Mouse (Mus musculus) embryo, embryonic 10.5 days (tissue): ENCODE measurements around the gene Krcc1.
"Not testable (repeated sequence)": the region's sequence is repeated elsewhere in the genome, so short reads cannot be mapped to it uniquely, and the experiment has no call there.

Experiments used
- DNase-seq: peaks from one replicate; pipeline ENCODE4 v3.0.0-alpha.2; 2015; ENCODE audit warnings: low spot score

Krcc1 gene

DNA sequence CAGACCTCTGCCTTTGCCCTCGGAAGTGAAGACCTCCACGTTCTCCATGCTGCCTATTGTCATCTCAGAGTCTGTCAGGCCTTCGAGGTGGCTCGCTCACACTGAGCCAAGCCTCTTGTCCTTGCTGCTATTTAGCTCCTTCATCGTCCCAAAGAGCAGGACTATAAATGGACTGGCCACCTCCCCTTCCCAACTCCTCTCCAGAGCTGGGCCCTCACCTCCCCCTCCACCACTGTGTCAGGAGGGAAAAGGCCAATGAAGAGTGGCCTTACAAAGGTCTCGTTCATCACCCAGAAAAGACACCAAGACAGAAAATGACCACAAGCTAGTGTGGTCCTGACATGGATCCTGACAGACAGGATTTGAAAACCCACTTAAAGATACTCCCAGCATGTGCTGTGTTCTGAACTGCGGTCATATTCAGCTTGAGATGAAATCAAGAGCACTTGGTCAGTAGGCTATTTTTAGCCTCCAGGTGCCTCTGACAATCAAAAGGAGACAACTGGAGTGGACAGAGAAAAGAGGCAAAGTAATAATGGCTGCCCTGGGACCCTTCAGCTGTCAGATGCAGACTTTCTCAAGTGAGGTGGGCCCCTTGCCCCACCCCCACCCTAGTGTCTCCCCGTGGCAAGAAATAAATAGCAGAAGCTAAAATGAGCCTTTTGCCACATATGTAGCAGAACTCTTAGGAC, 9.2 kb upstream of the Krcc1 start:
- no peak for DNase-seq

DNA sequence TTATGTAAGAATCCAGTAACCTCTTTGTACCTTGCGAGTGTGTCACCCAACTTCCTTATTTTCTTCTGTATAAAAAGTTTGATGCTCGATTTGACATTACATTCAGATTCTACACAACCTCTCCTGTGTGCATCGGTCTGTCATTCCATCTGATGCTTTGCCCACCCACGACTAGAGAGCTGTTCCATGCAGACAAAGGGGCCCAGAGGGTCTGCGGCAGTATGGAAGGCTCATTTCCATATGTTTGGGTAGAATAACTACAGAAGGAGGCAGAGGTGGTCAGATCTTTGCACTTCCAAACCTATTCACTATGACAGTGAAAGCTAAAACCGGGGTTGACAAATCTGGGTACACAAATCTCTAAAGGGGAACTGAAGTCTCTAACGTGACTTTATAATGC, 3.9 kb upstream of the Krcc1 start:
- not testable (repeated sequence) for DNase-seq

DNA sequence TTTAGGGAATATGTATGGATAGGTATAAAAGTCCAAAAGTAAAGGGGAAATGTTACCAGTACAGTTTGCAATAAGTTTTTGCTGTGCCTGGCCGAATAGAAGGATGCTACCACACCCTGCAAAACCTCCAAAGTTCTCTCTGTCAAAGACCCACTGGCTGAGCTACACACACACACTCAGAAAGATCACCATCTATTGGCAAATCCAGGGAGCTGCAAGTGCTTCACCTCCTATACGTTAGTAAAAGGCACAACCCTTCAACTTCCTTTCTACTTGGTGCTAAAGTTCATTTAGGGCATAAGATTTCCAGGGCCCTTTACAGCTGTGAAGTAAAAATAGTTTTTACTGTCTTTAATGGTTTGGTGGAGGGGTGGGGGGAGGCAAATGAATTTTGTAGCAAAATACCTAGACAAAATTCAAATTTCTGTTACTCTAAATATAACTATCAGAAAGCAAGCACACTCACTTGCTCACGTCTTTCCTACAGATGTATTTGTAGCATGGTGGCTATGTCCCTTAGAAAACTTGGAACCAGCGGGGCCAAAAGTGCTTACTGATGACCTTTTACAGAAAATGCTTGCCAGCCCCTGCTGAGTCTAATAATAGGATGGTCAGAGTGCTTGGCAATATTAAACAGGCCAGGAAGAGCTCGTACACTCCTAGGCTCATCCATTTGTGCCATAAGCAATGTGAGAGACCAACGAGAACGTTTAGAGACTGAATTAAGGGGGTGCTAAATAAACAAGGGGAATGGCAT, 2.4 kb upstream of the Krcc1 start:
- peak; percentile 49 for DNase-seq

GRCm38 (mm10) chr6:71269686-71270050, 1.8 kb upstream of the Krcc1 start:
- not testable (repeated sequence) for DNase-seq

GRCm38 (mm10) chr6:71270301-71271056, 998 bp upstream of the Krcc1 start:
- DNase-seq, result peak; percentile 77

DNA sequence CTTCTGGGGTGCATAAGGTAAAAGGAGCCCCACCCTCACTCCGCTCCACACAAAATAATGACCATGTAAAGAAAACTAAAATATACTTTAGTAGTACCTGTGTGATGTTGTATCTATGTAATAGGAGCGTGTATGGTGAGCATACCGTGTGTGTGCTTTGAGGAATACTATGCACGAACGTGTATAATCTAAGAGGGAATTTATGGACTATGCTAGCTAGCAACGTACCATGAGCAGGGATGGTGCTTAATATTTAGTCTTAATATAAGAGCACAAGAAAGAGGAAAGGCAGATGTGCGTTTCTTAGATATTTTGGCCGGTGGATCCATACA, 454 bp upstream of the Krcc1 start:
- DNase-seq, result no peak

DNA sequence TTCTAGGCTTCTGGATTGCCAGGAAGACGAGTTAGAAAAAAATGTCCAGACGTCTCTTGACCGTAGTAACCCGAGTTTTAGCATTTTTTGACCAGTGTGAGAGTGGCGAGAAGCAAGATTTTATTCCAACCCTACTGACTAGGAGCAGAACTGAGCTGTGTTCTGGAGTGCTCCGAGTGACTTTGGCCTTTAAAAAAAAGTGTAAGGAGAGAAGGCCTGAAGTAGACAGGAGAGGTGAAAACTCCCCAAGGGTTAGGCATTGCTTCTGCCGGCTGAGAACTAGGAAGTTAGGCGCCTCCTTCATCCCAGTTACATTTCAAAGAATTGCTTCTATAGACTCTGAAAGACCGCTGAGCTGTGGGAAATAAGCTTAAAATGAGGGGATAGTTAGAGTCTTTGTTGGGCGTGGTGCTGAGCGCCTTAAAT, 852 bp downstream of the Krcc1 start:
- DNase-seq, result peak; percentile 50

- no peak for DNase-seq
Measured at GRCm38 (mm10) chr6:71273715-71274114, 2.2 kb downstream of the Krcc1 start.

DNA sequence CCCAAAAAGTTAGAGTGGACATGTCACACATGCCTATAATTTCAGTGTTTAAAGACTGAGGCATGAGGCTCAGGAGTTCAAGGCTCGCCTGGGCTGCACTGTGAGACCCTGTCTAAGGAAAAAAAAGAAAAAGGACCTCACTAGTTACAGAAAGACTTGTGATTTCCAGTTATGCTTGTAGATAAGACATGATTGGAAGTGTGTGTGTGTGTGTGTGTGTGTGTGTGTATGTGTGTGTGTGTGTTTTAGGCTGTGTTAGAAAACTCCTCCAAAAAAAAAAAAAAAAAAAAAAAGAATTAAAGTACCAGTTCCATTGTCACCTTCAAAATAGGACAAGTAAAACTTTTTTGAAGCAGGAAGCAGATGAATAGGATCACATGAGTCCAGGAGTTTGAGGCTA, 3.1 kb downstream of the Krcc1 start:
- no peak for DNase-seq

- DNase-seq, result no peak
Measured at GRCm38 (mm10) chr6:71279418-71279817, 7.9 kb downstream of the Krcc1 start.

GRCm38 (mm10) chr6:71293509-71293908, 22.0 kb downstream of the Krcc1 start:
- DNase-seq, result no peak

DNA sequence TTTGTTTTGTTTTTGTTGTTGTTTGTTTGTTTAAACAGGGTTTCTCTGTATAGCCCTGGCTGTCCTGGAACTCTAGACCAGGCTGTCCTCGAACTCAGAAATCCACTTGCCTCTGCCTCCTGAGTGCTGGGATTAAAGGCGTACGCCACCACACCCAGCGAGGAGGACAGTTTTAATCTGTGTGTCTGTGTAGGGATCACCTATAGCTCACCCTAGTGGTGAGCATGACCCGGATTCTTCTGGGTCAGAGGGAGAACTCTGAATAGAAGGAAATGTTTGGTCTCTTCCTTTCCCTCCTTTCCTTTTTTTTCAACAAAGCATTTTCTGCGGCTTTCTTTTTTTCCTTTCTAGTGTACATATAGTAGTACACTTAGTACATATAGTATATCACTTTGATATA, 23.8 kb downstream of the Krcc1 start:
- DNase-seq, result no peak

DNA sequence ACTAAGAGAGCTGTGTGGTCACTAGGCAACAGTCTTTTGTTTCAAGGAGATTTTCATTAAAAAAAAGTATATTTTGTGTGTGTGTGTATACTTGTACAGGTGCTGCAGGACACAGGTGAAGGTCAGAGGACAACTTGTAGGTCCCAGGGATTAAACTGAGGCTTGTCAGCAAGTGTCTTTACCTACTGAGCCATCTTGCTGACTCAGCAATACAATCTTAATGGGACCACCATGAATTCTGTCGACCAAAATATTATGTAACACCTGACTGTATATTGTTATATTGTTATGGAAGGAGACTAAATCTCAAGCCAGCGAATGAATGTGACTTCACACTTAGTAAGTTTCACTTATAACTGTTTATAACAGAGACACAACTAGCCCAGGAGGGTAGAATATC, 26.6 kb downstream of the Krcc1 start:
- no peak for DNase-seq

DNA sequence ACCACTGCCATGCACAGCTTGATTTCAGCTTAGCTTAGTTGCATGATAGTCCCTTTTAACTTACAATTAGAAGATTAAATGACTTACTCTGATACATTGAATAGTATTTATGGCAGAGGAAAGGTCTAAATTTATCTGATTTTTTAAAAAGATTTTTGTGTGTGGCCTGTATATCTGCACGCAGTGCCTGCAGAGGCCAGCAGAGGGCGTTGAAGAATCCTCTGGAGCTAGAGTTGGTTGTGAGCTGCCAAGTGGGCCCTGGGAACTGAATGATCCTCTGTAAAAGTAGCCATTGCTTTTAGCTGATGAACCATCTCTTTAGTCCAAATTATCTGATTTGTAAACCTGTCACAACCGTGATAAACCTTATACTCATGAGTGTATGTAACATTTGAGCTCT, 27.3 kb downstream of the Krcc1 start:
- peak; percentile 70 for DNase-seq

GRCm38 (mm10) chr6:71302097-71302731, 30.7 kb downstream of the Krcc1 start:
- DNase-seq, result peak; percentile 15

DNA sequence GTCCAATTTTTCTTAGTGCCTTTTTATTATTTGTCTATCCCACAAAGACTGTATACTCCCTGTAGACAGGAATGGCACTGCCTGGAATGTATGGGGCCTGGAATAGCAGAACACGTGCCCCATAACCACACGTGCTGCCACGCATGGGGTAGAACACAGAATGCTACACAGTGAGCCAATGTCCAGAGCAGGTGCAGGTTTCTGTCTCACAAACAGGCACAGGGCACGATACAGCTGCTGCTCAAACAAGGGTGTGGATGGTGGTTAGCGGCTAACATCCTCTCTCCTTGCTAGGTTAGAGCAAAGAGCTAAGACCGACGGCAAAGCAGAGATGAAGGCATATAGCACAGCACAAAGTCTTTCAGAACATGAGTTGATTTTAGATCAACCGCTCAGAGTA, 36.0 kb downstream of the Krcc1 start:
- DNase-seq, result no peak

DNA sequence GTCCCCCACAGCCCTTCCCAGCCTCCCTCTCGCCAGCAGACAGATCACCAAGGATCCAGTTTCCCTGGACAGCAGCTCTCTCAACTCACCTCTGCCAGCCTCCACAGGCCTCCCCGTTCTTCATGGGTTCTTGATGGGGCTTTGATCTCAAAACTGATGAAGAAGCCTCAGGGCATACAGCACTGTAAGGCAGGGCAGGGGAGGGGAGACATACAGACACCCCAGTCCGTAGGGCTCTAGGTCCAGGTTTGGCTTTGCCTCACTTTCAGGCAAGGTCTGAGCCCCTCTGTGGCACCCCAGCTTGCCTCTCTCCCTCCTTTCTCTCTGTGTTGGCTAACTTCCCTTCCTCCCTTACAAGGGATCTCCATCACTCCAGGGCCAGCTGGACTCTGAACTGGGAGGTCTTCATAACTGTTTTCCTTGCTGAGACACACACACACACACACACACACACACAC, 50.4 kb downstream of the Krcc1 start, which contains the start of gene Smyd1:
Smyd1 (minus strand) TSS at position 408 of the 458 bp plus-strand sequence.
- no peak for DNase-seq

DNA sequence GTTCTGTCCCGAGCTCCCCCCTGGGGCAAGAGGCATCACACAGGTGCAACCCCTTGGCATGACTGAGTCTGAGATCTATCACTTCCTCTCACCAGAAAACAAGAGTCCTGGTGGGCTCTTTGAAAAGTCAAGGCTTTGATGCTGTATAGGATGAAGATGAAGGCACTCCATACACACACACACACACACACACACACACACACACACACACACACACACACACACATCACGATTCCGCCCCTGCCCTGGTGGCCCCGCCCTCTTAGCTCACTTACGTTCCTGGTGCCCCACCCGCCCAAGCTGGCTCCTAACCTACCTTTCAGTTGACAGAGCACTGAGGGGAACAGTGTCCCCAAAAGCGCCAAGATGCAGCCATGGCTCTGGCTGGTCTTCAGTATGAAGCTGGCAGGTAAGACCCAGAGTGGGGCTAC, 51.0 kb downstream of the Krcc1 start, which contains the start of gene Cd8b1:
Cd8b1 (plus strand) TSS at position 298 of the 431 bp plus-strand sequence.
- DNase-seq, result no peak

GRCm38 (mm10) chr6:71324816-71325215, 53.3 kb downstream of the Krcc1 start:
- DNase-seq, result no peak

DNA sequence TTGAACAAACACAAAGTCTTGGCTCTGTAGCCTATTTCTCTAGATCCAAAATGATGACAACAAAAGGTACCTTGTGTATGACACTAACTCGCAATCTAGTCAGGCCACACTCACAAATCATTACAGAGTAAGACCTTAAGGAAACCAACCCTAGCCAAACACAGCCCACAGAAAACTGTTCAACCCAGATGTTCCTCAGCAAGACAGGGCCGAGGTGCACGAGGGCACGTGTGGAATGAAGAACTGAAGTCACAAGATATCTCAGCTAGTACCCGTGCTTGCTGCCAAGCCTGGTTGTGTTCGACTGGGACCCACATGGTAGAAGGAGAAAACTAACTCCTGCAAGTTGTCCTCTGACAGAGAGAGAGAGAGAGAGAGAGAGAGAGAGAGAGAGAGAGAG, 58.4 kb downstream of the Krcc1 start:
- no peak for DNase-seq

DNA sequence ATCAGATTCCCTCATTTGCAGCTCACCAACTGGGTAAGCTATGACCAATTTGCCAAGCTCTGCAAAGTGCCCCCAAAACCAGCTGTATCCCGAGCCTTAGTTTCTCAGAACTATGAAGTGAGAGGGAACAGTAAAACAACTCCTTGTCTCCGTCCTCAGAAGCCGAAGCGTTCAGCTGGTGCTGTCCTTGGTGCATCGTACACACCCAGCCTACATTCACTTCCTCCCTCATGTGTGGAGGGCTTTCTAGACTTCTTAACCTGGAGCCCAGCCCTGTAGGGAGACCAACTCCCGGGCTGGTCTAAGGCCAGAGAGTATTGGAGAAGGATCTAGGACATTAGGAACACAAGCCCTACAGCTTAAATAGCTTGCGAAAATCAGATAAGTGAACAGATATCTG, 59.0 kb downstream of the Krcc1 start:
- no peak for DNase-seq

DNA sequence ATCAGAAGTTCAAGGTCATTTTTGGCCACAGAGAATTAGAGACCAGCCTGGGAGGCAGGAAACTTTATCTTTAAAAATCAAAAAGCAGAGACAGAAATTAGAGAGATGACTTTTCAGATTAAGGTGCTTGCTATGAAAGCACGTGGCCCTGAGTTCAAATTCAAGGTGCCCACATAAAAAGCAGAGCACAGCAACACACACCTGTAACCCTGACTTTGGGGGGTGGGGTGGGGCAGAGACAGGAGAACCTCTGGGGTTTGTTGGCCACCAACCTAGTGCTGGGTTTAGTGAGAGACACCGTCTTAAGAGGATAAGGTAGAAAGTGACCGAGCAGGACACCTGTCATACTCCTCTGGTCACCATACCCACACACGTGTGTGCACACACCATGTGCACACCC, 60.0 kb downstream of the Krcc1 start:
- not testable (repeated sequence) for DNase-seq
